Mouse (Mus musculus) intestine, embryonic 16.5 days (tissue): ENCODE measurements at regions not wholly inside any gene's neighbourhood (a gene's known extent, or its start where the extent isn't known, plus 50 kb on each side); places are given as distances from the start of the nearest gene placed in this dataset.
A peak's percentile ranks its signal among the peaks of the same experiment; 100 is the strongest.

Experiments used
- ATAC-seq: fragments of 200-750 bp; cut with Nextera tagmentation; 2 replicates; pipeline ENCODE4 v1.8.0; 2017; ENCODE audit warnings: moderate TSS enrichment, moderate library complexity
- H3K27ac ChIP-seq: fragments of 300-500 bp; sonication (generic); 2 replicates; pipeline ENCODE4 v1.5.1; 2014; ENCODE audit warnings: mild to moderate bottlenecking, low read length
- H3K27me3 ChIP-seq: fragments of 300-500 bp; sonication (generic); replicated peaks from 2 replicates; pipeline ENCODE4 v1.6.1; 2014; ENCODE audit warnings: low read length, control low read depth, mixed read lengths; ENCODE audit not compliant: control insufficient read depth, insufficient read depth
- H3K36me3 ChIP-seq: fragments of 300-500 bp; sonication (generic); 2 replicates; pipeline ENCODE4 v1.6.1; 2014; ENCODE audit warnings: low read length, control low read depth; ENCODE audit not compliant: control insufficient read depth, insufficient read depth
- H3K4me1 ChIP-seq: fragments of 300-500 bp; sonication (generic); 2 replicates; pipeline ENCODE4 v1.6.1; 2014; ENCODE audit warnings: low read length, control low read depth, mixed read lengths; ENCODE audit not compliant: control insufficient read depth, insufficient read depth
- H3K4me2 ChIP-seq: fragments of 300-500 bp; sonication (generic); 2 replicates; pipeline ENCODE4 v1.6.1; 2014; ENCODE audit warnings: low read depth, low read length, control low read depth
- H3K4me3 ChIP-seq: fragments of 300-500 bp; sonication (generic); 2 replicates; pipeline ENCODE4 v1.5.1; 2014; ENCODE audit warnings: mild to moderate bottlenecking, low read length
- H3K9ac ChIP-seq: fragments of 300-500 bp; sonication (generic); 2 replicates; pipeline ENCODE4 v1.6.1; 2014; ENCODE audit warnings: low read depth, low read length
- H3K9me3 ChIP-seq: fragments of 300-500 bp; sonication (generic); 2 replicates; pipeline ENCODE4 v1.6.1; 2016; ENCODE audit warnings: low read length, control low read depth; ENCODE audit not compliant: control insufficient read depth
- WGBS: fragments of 180-500 bp; shearing (Covaris S2); extraction: QIAGEN DNeasy Blood & Tissue Kit; methylation state at CpG from one replicate; pipeline ENCODE4 v1.1.7; 2014; 5-methylcytosine and 5-hydroxymethylcytosine counted together

DNA sequence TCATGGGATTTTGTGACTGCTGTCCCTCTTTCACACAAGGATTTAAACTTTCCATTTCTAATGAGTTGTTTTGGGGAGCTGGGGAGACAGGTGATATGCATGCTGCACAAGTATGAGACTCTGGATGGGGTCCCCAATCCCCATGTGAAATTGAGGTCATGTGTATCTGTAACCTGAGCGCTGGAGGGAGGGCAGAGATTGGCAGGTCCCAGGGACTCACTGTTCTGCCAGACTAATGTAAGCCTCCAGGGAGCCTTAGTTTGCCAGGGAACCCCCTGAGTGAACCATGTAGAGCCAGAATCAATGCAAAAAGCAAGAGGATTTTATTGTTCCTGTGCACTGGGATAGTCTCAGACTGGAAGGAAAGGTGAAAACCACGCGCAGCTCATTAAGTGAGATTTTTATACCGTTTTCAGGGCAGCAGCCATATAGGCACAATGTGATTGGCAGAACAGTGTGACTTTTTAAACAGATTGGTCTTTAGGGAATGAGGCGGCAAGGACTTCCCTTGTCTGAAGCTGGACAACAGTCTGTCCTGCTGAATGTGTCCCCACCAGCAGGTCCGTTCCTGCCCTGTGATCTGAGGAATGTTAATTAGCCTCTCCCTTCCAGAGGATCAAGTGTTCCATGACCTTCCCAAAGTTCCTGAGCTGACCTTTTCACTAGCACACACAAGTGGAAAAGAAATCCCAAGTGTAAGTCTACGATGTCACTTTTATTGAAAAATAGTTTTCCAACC, 59.9 kb upstream of the Oxgr1 start:
- Histone ChIP-seq H3K9me3 (peaks cover 18% of the 10 kb centered on the region; the same call in 1 of the 2 replicates), H3K36me3 (no peaks in the 10 kb centered on the region), H3K27ac (no peak overlapping the region), H3K9ac (no peak overlapping the region), H3K27me3 (no peaks in the 10 kb centered on the region), H3K4me2 (no peak overlapping the region), H3K4me1 (no peaks in the 10 kb centered on the region), H3K4me3 (no peak overlapping the region)
- 62% methylated on average over 7 of the region's 7 CpGs for WGBS
- no peak for ATAC-seq

DNA sequence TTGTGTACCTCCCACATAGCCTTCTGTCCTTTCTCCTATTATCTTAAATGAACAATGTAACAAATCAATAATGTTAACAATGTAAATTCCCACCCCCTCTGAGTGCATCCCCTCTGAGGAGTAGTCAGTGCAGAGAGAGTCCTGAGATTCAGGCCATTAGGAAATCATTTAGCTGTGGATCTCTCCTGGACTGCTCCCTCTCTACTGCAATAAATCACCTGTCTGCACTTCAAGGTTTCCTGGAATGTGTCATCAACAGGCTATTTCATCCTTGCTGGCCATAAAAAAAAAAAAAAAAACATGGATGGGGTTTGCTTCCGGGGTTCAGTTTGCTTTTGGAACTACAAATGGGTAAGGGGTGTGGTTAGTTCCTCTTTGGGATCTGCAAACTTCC, 60.5 kb upstream of the Oxgr1 start:
- Histone ChIP-seq H3K4me3 (no peak overlapping the region), H3K36me3 (no peaks in the 10 kb centered on the region), H3K4me1 (no peaks in the 10 kb centered on the region), H3K27ac (no peak overlapping the region), H3K27me3 (no peaks in the 10 kb centered on the region), H3K4me2 (no peak overlapping the region), H3K9ac (no peak overlapping the region), H3K9me3 (peaks cover 18% of the 10 kb centered on the region; the same call in 1 of the 2 replicates)
- ATAC-seq, result peak; percentile 70; the same call in 1 of the 2 replicates
- 17% methylated on average over 1 of the region's 1 CpGs for WGBS

DNA sequence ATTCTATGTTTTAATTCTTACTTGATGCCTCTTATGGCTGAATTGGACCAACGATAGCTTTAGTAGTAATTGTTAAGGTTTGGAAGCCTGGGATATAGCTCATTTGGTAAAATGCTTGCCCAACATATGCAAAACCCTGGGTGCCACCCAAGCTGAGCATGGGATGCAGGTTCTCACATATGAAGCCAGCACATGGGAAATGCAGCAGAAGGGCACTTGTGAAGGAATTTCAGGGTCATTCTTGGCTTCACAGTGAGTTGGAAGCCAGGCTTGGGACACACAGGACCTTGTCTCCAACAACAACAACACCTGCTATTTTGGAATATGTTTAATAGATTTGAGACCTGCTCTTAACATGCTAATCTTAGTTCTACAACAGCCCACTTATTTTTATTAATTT, 67.6 kb upstream of the Oxgr1 start:
- H3K9me3 ChIP-seq, result 0 out of 2 replicates have a peak, but pooled peaks cover under 1% of the 10 kb centered on the region
- H3K4me1 ChIP-seq, result no peaks in the 10 kb centered on the region
- WGBS, result 88% methylated on average over 1 of the region's 1 CpGs

DNA sequence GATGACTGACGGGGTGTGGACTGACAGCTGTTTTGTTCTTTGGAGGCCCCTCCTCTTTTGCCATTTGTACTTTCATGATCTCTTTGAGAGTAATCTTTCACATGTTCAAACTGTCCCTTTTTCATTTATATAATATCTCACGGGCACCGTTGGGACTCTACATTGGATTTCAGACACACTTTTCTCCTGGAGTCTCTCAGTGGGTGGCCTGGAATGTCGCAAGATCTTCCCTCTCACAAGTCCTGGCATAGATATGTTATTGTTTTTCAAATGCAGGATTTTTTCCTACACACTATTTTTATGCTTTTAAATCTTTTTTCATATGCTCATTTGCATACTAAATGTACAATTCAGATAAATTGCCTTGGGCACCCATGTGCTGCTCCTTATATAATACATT, 71.1 kb upstream of the Oxgr1 start:
- H3K9ac ChIP-seq, result no peak overlapping the region
- H3K36me3 ChIP-seq, result no peaks in the 10 kb centered on the region
- no peak overlapping the region for H3K4me3 ChIP-seq
- no peak overlapping the region for H3K4me2 ChIP-seq
- 79% methylated on average over 4 of the region's 4 CpGs for WGBS
- ATAC-seq, result no peak
- no peaks in the 10 kb centered on the region for H3K4me1 ChIP-seq
- H3K27me3 ChIP-seq, result no peaks in the 10 kb centered on the region
- H3K27ac ChIP-seq, result no peak overlapping the region
- no peaks in the 10 kb centered on the region for H3K9me3 ChIP-seq

More for the DNA sequence above, 67.6 kb upstream of the Oxgr1 start:
- no peak overlapping the region for H3K27ac ChIP-seq
- no peaks in the 10 kb centered on the region for H3K27me3 ChIP-seq
- no peak for ATAC-seq
- no peak overlapping the region for H3K4me2 ChIP-seq
- no peak overlapping the region for H3K4me3 ChIP-seq
- H3K36me3 ChIP-seq, result no peaks in the 10 kb centered on the region
- H3K9ac ChIP-seq, result no peak overlapping the region

DNA sequence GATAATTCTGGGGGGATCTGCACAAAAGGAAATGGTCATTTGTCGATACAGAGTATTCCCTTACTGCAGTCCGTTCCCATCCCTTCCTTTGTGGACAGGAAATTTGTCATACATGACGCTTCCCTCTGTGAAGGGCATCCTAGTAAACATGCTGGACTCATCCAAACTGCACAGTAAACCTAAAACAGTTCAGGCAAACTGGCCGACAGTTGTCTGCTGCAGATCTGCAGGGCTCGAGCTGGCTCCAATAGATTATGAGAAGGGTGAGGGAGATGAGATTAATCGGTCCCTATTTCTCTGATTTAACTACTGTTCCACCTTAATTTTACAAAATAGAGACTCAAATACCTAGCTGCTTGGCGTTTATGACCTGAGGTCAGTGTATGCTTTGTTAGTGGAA, 76.3 kb upstream of the Oxgr1 start:
- Histone ChIP-seq H3K36me3 (no peaks in the 10 kb centered on the region), H3K9ac (no peak overlapping the region), H3K9me3 (no peaks in the 10 kb centered on the region), H3K27me3 (no peaks in the 10 kb centered on the region), H3K4me2 (no peak overlapping the region), H3K4me3 (no peak overlapping the region), H3K27ac (no peak overlapping the region), H3K4me1 (no peaks in the 10 kb centered on the region)
- 84% methylated on average over 7 of the region's 7 CpGs for WGBS
- no peak for ATAC-seq

DNA sequence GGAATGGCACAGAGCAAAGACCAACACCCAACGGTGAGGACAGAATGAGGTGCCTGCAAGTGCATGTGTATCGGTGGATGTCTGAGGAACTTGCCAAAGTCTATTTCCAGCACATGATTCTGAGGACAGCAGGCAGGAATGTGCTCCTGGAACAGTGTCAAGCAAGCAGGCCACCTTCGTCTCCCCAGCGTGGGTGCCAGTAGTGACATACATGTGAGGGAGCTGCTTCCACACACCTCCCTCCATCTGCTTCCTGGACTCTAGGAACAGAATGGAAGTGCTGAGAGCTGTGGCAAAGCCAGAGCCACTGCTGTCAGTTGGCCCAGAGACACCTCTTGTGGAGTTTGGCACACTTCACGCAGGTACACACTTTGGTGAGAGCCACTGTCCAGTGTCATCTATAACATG, 76.9 kb upstream of the Oxgr1 start:
- Histone ChIP-seq H3K36me3 (no peaks in the 10 kb centered on the region), H3K4me1 (no peaks in the 10 kb centered on the region), H3K27me3 (no peaks in the 10 kb centered on the region), H3K4me3 (no peak overlapping the region), H3K27ac (no peak overlapping the region), H3K4me2 (no peak overlapping the region), H3K9ac (no peak overlapping the region), H3K9me3 (no peaks in the 10 kb centered on the region)
- no peak for ATAC-seq
- 85% methylated on average over 5 of the region's 5 CpGs for WGBS

DNA sequence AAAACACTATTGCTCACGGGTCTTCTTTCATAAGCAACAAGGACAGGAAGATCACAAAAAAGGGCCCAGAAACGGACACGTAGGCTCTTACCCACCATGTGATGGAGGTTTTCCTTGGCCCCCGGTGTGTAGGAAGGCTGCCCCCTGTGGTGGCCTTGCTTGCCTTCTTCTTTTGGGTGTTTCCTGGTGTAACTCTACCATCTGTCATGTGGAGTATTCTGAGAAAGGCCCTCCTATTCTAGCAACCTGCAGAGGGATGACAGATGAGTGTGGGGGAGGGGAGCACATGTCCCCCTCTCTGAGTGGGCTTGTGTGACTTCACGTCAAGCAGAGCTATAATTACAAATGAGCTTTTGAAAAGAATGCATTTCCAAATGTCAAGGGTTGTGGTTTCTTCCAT, 77.3 kb upstream of the Oxgr1 start:
- Histone ChIP-seq H3K4me1 (no peaks in the 10 kb centered on the region), H3K36me3 (no peaks in the 10 kb centered on the region), H3K9ac (no peak overlapping the region), H3K27me3 (no peaks in the 10 kb centered on the region), H3K9me3 (no peaks in the 10 kb centered on the region), H3K27ac (no peak overlapping the region), H3K4me2 (no peak overlapping the region), H3K4me3 (no peak overlapping the region)
- WGBS, result 78% methylated on average over 5 of the region's 5 CpGs
- no peak for ATAC-seq

DNA sequence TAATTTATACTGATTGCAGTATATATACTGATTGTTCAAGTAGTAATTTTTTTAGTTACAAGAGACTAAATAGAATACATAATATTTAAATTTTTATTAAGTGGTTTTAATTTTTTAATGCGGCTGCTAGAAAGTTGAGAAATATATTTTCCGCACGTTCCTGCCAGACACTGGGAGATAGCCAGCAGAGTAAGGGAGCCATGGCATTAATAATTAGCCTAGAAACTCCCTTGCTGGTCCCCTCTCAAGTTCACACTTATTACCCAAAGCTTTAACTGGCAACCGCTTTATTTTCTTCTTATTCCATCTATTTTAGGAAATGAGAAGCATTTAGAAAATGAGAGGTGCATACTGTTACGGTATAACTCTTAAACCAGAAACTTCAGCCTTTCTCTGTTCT, 78.0 kb upstream of the Oxgr1 start:
- no peak for ATAC-seq
- no peaks in the 10 kb centered on the region for H3K9me3 ChIP-seq
- H3K4me2 ChIP-seq, result no peak overlapping the region
- H3K4me1 ChIP-seq, result no peaks in the 10 kb centered on the region
- no peaks in the 10 kb centered on the region for H3K27me3 ChIP-seq
- H3K36me3 ChIP-seq, result no peaks in the 10 kb centered on the region
- WGBS, result 85% methylated on average over 5 of the region's 5 CpGs
- H3K4me3 ChIP-seq, result no peak overlapping the region
- H3K27ac ChIP-seq, result no peak overlapping the region
- H3K9ac ChIP-seq, result no peak overlapping the region

DNA sequence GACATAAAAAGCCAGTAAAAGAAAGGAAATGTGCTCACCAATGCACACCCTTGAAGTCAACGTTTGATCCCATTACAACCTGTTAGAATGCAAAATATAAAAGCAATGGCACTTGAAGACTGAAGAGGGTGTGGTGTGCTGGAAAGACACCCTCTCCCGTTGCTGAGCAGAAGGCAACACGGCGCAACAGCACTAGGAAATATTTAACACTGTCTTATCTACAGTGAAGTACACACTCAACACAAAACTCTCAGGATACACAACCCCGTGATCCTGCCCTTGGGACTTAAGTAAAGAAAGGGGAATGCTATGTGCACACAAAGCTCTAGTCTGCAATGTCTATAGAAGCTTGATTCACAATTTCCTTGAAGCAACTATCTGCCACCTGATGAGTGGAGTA, 83.1 kb upstream of the Oxgr1 start:
- no peak for ATAC-seq
- H3K27ac ChIP-seq, result no peak overlapping the region
- H3K36me3 ChIP-seq, result no peaks in the 10 kb centered on the region
- no peaks in the 10 kb centered on the region for H3K9me3 ChIP-seq
- no peaks in the 10 kb centered on the region for H3K4me1 ChIP-seq
- H3K4me3 ChIP-seq, result no peak overlapping the region
- no peak overlapping the region for H3K4me2 ChIP-seq
- no peaks in the 10 kb centered on the region for H3K27me3 ChIP-seq
- 83% methylated on average over 5 of the region's 5 CpGs for WGBS
- no peak overlapping the region for H3K9ac ChIP-seq

DNA sequence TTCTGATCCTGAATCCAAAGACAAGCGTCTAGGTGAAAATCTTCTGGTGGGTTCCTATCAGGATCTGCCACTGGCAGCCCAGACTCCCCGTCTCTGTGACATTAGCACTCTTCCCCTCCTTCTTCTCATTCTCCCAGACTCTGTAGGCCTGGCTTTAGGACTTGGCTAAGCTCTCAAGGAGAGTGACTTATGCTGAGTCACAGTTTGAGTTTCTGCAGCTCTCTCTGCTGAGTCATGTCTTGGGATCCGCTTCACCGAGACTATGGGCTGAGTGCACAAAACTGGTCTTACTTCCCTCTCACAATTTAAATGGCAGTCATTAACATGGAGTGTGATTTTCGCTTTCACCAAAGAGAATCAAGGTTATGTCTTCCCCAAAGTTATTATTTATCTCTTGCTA, 85.2 kb upstream of the Oxgr1 start:
- Histone ChIP-seq H3K4me2 (no peak overlapping the region), H3K27me3 (no peaks in the 10 kb centered on the region), H3K4me3 (no peak overlapping the region), H3K36me3 (no peaks in the 10 kb centered on the region), H3K9ac (no peak overlapping the region), H3K27ac (no peak overlapping the region), H3K9me3 (no peaks in the 10 kb centered on the region), H3K4me1 (no peaks in the 10 kb centered on the region)
- no peak for ATAC-seq
- 73% methylated on average over 5 of the region's 5 CpGs for WGBS
